Mouse (Mus musculus): ENCODE results near the gene Ankrd1. TPM values are rescaled to one million over a fixed set of nuclear protein-coding genes. Genes with fewer than 3 reads are reported as not detected.

Ankrd1 gene
- total RNA-seq, 2 experiments from 2014 or later, result 169 to 276 TPM

DNA sequence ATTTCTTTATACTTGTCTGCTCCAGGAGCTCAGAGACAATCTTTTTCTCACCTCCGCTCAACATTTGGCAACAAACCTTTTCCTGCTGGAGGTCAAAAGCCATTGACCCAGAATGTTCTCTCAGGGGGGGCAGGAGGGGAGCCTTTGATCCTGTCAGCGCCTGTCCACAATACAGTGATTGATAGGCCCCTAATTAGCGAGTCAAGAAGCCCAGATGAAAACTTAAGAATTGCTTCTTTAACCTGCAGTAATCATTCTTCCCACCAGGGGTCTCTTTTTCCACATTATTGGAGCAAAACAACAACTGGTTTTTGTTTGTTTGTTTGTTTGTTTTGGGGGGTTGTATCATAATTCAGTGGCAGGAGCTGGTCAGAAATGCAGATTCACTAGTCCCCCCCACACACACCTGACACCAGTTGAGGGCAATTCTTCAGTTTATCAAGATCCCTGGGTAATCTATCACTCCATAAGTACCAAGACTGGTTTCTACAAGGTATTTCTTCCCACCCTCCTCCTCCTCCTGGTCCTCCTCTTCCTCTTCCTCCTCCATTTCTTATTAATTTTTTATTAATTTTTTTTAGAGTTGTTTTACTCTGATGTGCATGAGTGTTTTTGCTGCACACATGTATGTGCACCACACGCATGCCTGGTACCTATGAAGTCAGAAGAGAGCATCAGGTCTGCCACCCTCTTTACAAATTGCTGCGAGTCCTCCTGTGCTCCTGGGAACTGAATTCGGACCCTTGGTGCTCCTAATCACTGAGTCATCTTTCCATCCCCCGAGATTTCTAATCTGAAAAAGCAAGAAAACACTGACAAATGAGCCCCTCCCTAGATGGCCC lies 8.6 kb downstream of the Ankrd1 start:
- DNase-seq, result peak in 1 of 2 experiments; percentile 32
- intact Hi-C loops (cut with DNase I), result loop anchor here (2.0 to 5.0 kb wide), 2 partner anchors 56 to 330 kb away; no protein-coding TSS in a partner anchor

DNA sequence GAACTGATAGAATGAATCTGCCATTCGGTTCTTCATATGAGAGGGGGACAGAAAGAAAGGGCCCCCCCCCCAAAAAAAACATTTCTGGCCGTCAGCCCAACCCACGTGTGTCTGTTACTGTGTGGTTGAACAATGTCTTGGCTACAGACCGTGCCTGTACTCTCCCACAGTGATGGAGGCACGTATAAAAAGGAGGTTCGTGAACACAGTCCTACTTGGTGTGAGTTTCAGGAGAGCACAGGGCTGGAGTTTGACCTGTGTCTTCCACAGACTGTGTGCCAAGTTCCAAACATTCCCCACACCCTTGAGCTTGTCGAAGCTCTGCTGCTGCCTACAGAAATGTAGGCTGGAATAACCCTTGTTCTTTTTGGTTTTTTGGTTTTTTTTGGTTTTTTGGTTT lies 9.4 kb downstream of the Ankrd1 start:
- no peak for DNase-seq

DNA sequence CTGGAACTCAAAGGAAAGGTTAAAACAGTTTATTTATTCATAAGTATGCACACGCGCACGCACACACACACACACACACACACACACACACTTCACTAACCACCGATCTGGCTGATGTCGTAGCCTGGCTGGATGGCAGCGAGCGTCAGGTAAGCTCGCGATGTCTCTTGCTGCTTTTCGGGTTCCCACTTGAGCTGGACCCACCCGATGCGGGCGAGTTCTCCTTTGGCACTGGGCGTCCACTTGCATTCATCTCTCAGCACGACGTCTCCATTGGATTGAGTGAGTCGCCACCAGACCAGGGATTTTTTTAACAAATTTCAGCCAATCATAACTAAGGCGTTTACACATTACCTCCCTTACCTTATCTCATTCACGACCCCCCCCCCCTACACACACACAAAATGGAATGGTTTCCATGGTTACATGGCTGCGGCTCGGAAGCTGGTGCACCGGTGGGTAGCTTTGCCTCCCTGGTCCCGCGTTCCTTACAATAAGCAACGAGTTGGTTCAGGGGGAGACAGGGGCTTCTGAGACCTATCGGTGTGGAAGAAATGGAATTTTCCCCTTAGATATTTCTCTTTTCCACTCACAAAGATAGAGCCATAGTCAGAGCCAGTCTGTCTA lies 10.5 kb downstream of the Ankrd1 start:
- intact Hi-C loops (cut with DNase I), result no loop called here
- DNase-seq, result no peak

More for the DNA sequence above, 9.4 kb downstream of the Ankrd1 start:
- intact Hi-C loops (cut with DNase I), result loop anchor here (2.0 to 5.0 kb wide), 2 partner anchors 57 to 330 kb away; no protein-coding TSS in a partner anchor

GRCm38 (mm10) chr19:36103909-36104308 lies 16.0 kb downstream of the Ankrd1 start:
- intact Hi-C loops (cut with DNase I), result no loop called here
- no peak for DNase-seq

DNA sequence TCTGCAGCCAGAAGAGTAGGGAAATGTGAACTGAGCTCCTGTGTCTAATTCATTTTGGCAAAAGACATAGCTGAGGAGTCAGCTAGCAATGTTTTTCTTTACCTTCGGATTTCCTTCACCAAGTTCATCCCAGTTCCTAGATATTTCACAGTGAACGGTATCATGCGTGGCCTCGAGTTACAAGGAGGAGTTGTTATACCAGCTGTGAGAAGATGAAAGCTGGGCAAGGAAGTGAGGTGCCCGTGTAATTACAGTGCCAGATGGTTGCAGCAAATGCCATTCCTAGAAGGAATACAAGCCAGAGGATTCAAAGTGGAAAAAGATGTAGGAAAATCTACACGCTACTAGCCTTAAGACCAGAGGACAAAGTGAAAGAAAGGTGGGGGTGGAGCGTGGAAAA lies 21.0 kb downstream of the Ankrd1 start:
- intact Hi-C loops (cut with DNase I), result no loop called here
- DNase-seq, result no peak

- intact Hi-C loops (cut with DNase I), result no loop called here
- no peak for DNase-seq
Measured at GRCm38 (mm10) chr19:36098265-36098664, 21.6 kb downstream of the Ankrd1 start.

DNA sequence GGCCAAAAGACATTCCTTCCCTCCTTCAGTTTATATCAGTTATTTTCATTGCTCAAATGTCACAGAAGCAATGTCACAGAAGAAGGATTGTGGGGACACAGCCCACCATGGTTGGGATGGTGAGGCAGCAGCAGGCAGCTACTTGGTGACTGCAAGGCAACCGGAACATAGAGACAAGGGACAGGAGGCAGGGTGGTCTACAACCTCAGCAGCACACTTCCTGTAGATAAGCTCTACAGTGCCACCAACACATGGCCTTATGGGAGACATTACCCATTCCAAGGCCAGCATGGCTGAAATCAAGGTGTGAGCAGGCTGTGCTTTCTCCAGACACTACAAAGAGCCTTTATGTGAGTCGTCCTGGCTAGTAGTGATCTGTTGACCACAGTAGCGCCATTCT lies 22.7 kb downstream of the Ankrd1 start:
- DNase-seq, result no peak
- intact Hi-C loops (cut with DNase I), result no loop called here

- DNase-seq, result peak in 1 of 2 experiments; percentile 15
- intact Hi-C loops (cut with DNase I), result loop anchor here (1.0 kb wide), 1 partner anchor 360 kb away; no protein-coding TSS in a partner anchor
Measured at GRCm38 (mm10) chr19:36090781-36091180, 29.1 kb downstream of the Ankrd1 start.

- peak; percentile 83 to 87 for DNase-seq
- intact Hi-C loops (cut with DNase I), result loop anchor here (2.0 to 5.0 kb wide), 2 partner anchors 956 to 1091 kb away; no protein-coding TSS in a partner anchor
Measured at GRCm38 (mm10) chr19:36083262-36084225, 36.4 kb downstream of the Ankrd1 start, which contains the start of gene Rpp30. Gene Rpp30 (plus strand): TSS chr19:36083716.

- DNase-seq, result peak; percentile 17 to 51
- intact Hi-C loops (cut with DNase I), result loop anchor here (2.0 to 5.0 kb wide), 2 partner anchors 955 to 1090 kb away; no protein-coding TSS in a partner anchor
Measured at GRCm38 (mm10) chr19:36082606-36083261, 37.2 kb downstream of the Ankrd1 start.

- intact Hi-C loops (cut with DNase I), result loop anchor here (5.0 kb wide), 1 partner anchor 1071 kb away; no protein-coding TSS in a partner anchor
- DNase-seq, result no peak
Measured at GRCm38 (mm10) chr19:36062801-36063529, 56.9 kb downstream of the Ankrd1 start.

Other genes starting within 250 kb of the Ankrd1 start
- gene Htr7, start 62.6 kb downstream of the Ankrd1 start, total RNA-seq (2021), result under 1 TPM; 0.43 to 0.83 TPM
- 10 to 100 TPM; 11.2 to 12.7 TPM for gene Rpp30, start 36.4 kb downstream of the Ankrd1 start, total RNA-seq (2021)
- gene Pcgf5, start 228.2 kb upstream of the Ankrd1 start, total RNA-seq (2021), result 10 to 100 TPM; 53.2 to 61.5 TPM

All from heart, postnatal 14 days (tissue).